Mouse (Mus musculus): ENCODE results near the gene Rhbdd2. TPM values are rescaled to one million over a fixed set of nuclear protein-coding genes. Genes with fewer than 3 reads are reported as not detected.
A peak's percentile ranks its signal among the peaks of the same experiment; 100 is the strongest.

Gene Rhbdd2
- polyA plus RNA-seq, 1 experiment from 2014 or later = 44.8 TPM

- 41% methylated on average over 10 of the region's 10 CpGs for WGBS
- no peak overlapping the region; the same call in 1 of the 2 replicates for H3K27ac ChIP-seq (replicated peaks)
- H3K27me3 ChIP-seq (ENCODE audit: control insufficient read depth, insufficient read depth, low read length) = no peaks in the 10 kb centered on the region
- no peaks in the 10 kb centered on the region for H3K36me3 ChIP-seq (ENCODE audit: control insufficient read depth, insufficient read depth, low read length)
- no peak overlapping the region for H3K9ac ChIP-seq (ENCODE audit: low read length)
- no peak for TF ChIP-seq EP300 (optimal IDR thresholded peaks at IDR 0.05)
- TF ChIP-seq CTCF (IDR thresholded peaks at IDR 0.05; ENCODE audit: low read depth) = no peak
- H3K9me3 ChIP-seq (ENCODE audit: control insufficient read depth, low read length) = no peaks in the 10 kb centered on the region
- DNase-seq (ENCODE audit: low spot score) = no peak
- ATAC-seq (ENCODE audit: low FRiP score, low TSS enrichment) = no peak
- H3K4me2 ChIP-seq (replicated peaks; ENCODE audit: low read depth) = no peak overlapping the region
- no peak overlapping the region for H3K4me3 ChIP-seq (ENCODE audit: low read depth, low read length)
- 0 out of 2 replicates have a peak, but pooled peaks cover 5% of the 10 kb centered on the region for H3K4me1 ChIP-seq (replicated peaks; ENCODE audit: control insufficient read depth, insufficient read depth)
Measured at GRCm38 (mm10) chr5:135628916-135629315, 3.5 kb upstream of the Rhbdd2 start.

GRCm38 (mm10) chr5:135629401-135629800, 3.0 kb upstream of the Rhbdd2 start:
- no peak overlapping the region for H3K9ac ChIP-seq (ENCODE audit: low read length)
- 81% methylated on average over 3 of the region's 3 CpGs for WGBS
- no peak overlapping the region for H3K4me3 ChIP-seq (ENCODE audit: low read depth, low read length)
- DNase-seq (ENCODE audit: low spot score) (no peak), ATAC-seq (ENCODE audit: low FRiP score, low TSS enrichment) (no peak)
- 0 out of 2 replicates have a peak, but pooled peaks cover 5% of the 10 kb centered on the region for H3K4me1 ChIP-seq (replicated peaks; ENCODE audit: control insufficient read depth, insufficient read depth)
- TF ChIP-seq CTCF (IDR thresholded peaks at IDR 0.05; ENCODE audit: low read depth) (no peak), EP300 (optimal IDR thresholded peaks at IDR 0.05) (no peak)
- no peaks in the 10 kb centered on the region for H3K9me3 ChIP-seq (ENCODE audit: control insufficient read depth, low read length)
- H3K36me3 ChIP-seq (ENCODE audit: control insufficient read depth, insufficient read depth, low read length) = no peaks in the 10 kb centered on the region
- H3K4me2 ChIP-seq (replicated peaks; ENCODE audit: low read depth) = no peak overlapping the region
- H3K27me3 ChIP-seq (ENCODE audit: control insufficient read depth, insufficient read depth, low read length) = no peaks in the 10 kb centered on the region
- H3K27ac ChIP-seq (replicated peaks) = no peak overlapping the region; the same call in 1 of the 2 replicates

GRCm38 (mm10) chr5:135630598-135630997, 1.8 kb upstream of the Rhbdd2 start:
- H3K36me3 ChIP-seq (ENCODE audit: control insufficient read depth, insufficient read depth, low read length) = no peaks in the 10 kb centered on the region
- no peak for ATAC-seq (ENCODE audit: low FRiP score, low TSS enrichment)
- 0 out of 2 replicates have a peak, but pooled peaks cover 5% of the 10 kb centered on the region for H3K4me1 ChIP-seq (replicated peaks; ENCODE audit: control insufficient read depth, insufficient read depth)
- TF ChIP-seq EP300 (optimal IDR thresholded peaks at IDR 0.05) (no peak), CTCF (IDR thresholded peaks at IDR 0.05; ENCODE audit: low read depth) (peak; percentile 86)
- H3K4me3 ChIP-seq (ENCODE audit: low read depth, low read length) = no peak overlapping the region
- H3K27ac ChIP-seq (replicated peaks) = no peak overlapping the region
- no peaks in the 10 kb centered on the region for H3K9me3 ChIP-seq (ENCODE audit: control insufficient read depth, low read length)
- no peaks in the 10 kb centered on the region for H3K27me3 ChIP-seq (ENCODE audit: control insufficient read depth, insufficient read depth, low read length)
- H3K4me2 ChIP-seq (replicated peaks; ENCODE audit: low read depth) = no peak overlapping the region
- 12% methylated on average over 3 of the region's 3 CpGs for WGBS
- peak; percentile 66 for DNase-seq (ENCODE audit: low spot score)
- no peak overlapping the region for H3K9ac ChIP-seq (ENCODE audit: low read length)

- under 1% methylated on average over 21 of the region's 21 CpGs for WGBS
- ATAC-seq (ENCODE audit: low FRiP score, low TSS enrichment) (peak; percentile 78; the same call in 1 of the 2 replicates), DNase-seq (ENCODE audit: low spot score) (no peak)
- no peak for TF ChIP-seq EP300 (optimal IDR thresholded peaks at IDR 0.05)
- TF ChIP-seq CTCF (IDR thresholded peaks at IDR 0.05; ENCODE audit: low read depth) = no peak
- Histone ChIP-seq H3K36me3 (ENCODE audit: control insufficient read depth, insufficient read depth, low read length) (0 out of 2 replicates have a peak, but pooled peaks cover 2% of the 10 kb centered on the region), H3K9ac (ENCODE audit: low read length) (peak overlapping the region; percentile 80), H3K4me3 (ENCODE audit: low read depth, low read length) (peak overlapping the region; percentile 75), H3K27me3 (ENCODE audit: control insufficient read depth, insufficient read depth, low read length) (no peaks in the 10 kb centered on the region), H3K4me1 (replicated peaks; ENCODE audit: control insufficient read depth, insufficient read depth) (0 out of 2 replicates have a peak, but pooled peaks cover 5% of the 10 kb centered on the region), H3K9me3 (ENCODE audit: control insufficient read depth, low read length) (no peaks in the 10 kb centered on the region), H3K4me2 (replicated peaks; ENCODE audit: low read depth) (peak overlapping the region; percentile 83), H3K27ac (replicated peaks) (peak overlapping the region; percentile 79)
Measured at GRCm38 (mm10) chr5:135632797-135633144, 353 bp downstream of the Rhbdd2 start.

- peak overlapping the region; percentile 92 for H3K27ac ChIP-seq (replicated peaks)
- DNase-seq (ENCODE audit: low spot score) = peak; percentile 76
Measured at GRCm38 (mm10) chr5:135639760-135640458, 7.5 kb downstream of the Rhbdd2 start.

GRCm38 (mm10) chr5:135640459-135640789, 8.0 kb downstream of the Rhbdd2 start:
- 44% methylated on average over 6 of the region's 6 CpGs for WGBS
- H3K4me2 ChIP-seq (replicated peaks; ENCODE audit: low read depth) = no peak overlapping the region
- ATAC-seq (ENCODE audit: low FRiP score, low TSS enrichment) (no peak), DNase-seq (ENCODE audit: low spot score) (no peak)
- peak overlapping the region; percentile 92 for H3K27ac ChIP-seq (replicated peaks)
- H3K4me3 ChIP-seq (ENCODE audit: low read depth, low read length) = no peak overlapping the region
- H3K9ac ChIP-seq (ENCODE audit: low read length) = peak overlapping the region; percentile 31; the same call in 1 of the 2 replicates
- H3K27me3 ChIP-seq (ENCODE audit: control insufficient read depth, insufficient read depth, low read length) = no peaks in the 10 kb centered on the region
- no peaks in the 10 kb centered on the region for H3K9me3 ChIP-seq (ENCODE audit: control insufficient read depth, low read length)
- TF ChIP-seq EP300 (optimal IDR thresholded peaks at IDR 0.05) (no peak), CTCF (IDR thresholded peaks at IDR 0.05; ENCODE audit: low read depth) (no peak)
- peaks cover 3% of the 10 kb centered on the region; the same call in 1 of the 2 replicates for H3K4me1 ChIP-seq (replicated peaks; ENCODE audit: control insufficient read depth, insufficient read depth)
- peaks cover 5% of the 10 kb centered on the region for H3K36me3 ChIP-seq (ENCODE audit: control insufficient read depth, insufficient read depth, low read length)

More at GRCm38 (mm10) chr5:135639760-135640458, 7.5 kb downstream of the Rhbdd2 start:
- H3K4me1 ChIP-seq (replicated peaks; ENCODE audit: control insufficient read depth, insufficient read depth) = peaks cover 3% of the 10 kb centered on the region; the same call in 1 of the 2 replicates
- H3K36me3 ChIP-seq (ENCODE audit: control insufficient read depth, insufficient read depth, low read length) = peaks cover 5% of the 10 kb centered on the region
- H3K4me2 ChIP-seq (replicated peaks; ENCODE audit: low read depth) = no peak overlapping the region
- no peak overlapping the region for H3K4me3 ChIP-seq (ENCODE audit: low read depth, low read length)
- no peak for TF ChIP-seq CTCF (IDR thresholded peaks at IDR 0.05; ENCODE audit: low read depth)
- 47% methylated on average over 7 of the region's 7 CpGs for WGBS
- no peaks in the 10 kb centered on the region for H3K9me3 ChIP-seq (ENCODE audit: control insufficient read depth, low read length)
- peak overlapping the region; percentile 31 for H3K9ac ChIP-seq (ENCODE audit: low read length)
- peak; percentile 86 for ATAC-seq (ENCODE audit: low FRiP score, low TSS enrichment)
- no peaks in the 10 kb centered on the region for H3K27me3 ChIP-seq (ENCODE audit: control insufficient read depth, insufficient read depth, low read length)

Measured in stomach, postnatal 0 days (tissue).